Mouse (Mus musculus) midbrain, embryonic 13.5 days (tissue): ENCODE results near the gene Izumo1. TPM values are rescaled to one million over a fixed set of nuclear protein-coding genes. Genes with fewer than 3 reads are reported as not detected.
A peak's percentile ranks its signal among the peaks of the same experiment; 100 is the strongest.
"Not testable (repeated sequence)": the region's sequence is repeated elsewhere in the genome, so short reads cannot be mapped to it uniquely, and the experiment has no call there.

Experiments used
- ATAC-seq: fragments of 200-750 bp; cut with Nextera tagmentation; 2 replicates; pipeline ENCODE4 v1.8.0; 2017; ENCODE audit warnings: mild to moderate bottlenecking, moderate TSS enrichment, moderate library complexity
- H3K27ac ChIP-seq: fragments of 300-500 bp; sonication (generic); 2 replicates; pipeline ENCODE4 v1.5.1; 2015; ENCODE audit warnings: inconsistent platforms, mild to moderate bottlenecking, moderate library complexity
- H3K27me3 ChIP-seq: fragments of 300-500 bp; sonication (generic); 2 replicates; pipeline ENCODE4 v1.6.1; 2015; ENCODE audit warnings: mild to moderate bottlenecking, inconsistent platforms
- H3K36me3 ChIP-seq: fragments of 300-500 bp; sonication (generic); 2 replicates; pipeline ENCODE4 v1.6.1; 2015; ENCODE audit warnings: mild to moderate bottlenecking, inconsistent platforms
- H3K4me1 ChIP-seq: fragments of 300-500 bp; sonication (generic); replicated peaks from 2 replicates; pipeline ENCODE4 v1.6.1; 2015; ENCODE audit warnings: inconsistent platforms
- H3K4me2 ChIP-seq: fragments of 300-500 bp; sonication (generic); replicated peaks from 2 replicates; pipeline ENCODE4 v1.6.1; 2015; ENCODE audit warnings: moderate library complexity, mild to moderate bottlenecking, inconsistent platforms
- H3K4me3 ChIP-seq: fragments of 300-500 bp; sonication (generic); replicated peaks from 2 replicates; pipeline ENCODE4 v1.5.1; 2015; ENCODE audit warnings: mild to moderate bottlenecking, inconsistent platforms
- H3K9ac ChIP-seq: fragments of 300-500 bp; sonication (generic); replicated peaks from 2 replicates; pipeline ENCODE4 v1.6.1; 2015; ENCODE audit warnings: mild to moderate bottlenecking, inconsistent platforms
- H3K9me3 ChIP-seq: fragments of 300-500 bp; sonication (generic); 2 replicates; pipeline ENCODE4 v1.6.1; 2016; ENCODE audit warnings: mild to moderate bottlenecking, inconsistent platforms
- WGBS: fragments of 180-500 bp; shearing (Covaris S2); methylation state at CpG from one replicate; pipeline ENCODE4 v1.1.7; 2015; 5-methylcytosine and 5-hydroxymethylcytosine counted together
- polyA plus RNA-seq: library from polyadenylated mRNA; unstranded; fragments of >200 nt; fragmentation: Nextera tagmentation; extraction: Ambion mirVana; gene quantifications from 2 replicates; pipeline ENCODE4 v1.2.1, GENCODE M21; 2015

Izumo1 gene
- polyA plus RNA-seq, 1 experiment from 2014 or later = 0.17 TPM

DNA sequence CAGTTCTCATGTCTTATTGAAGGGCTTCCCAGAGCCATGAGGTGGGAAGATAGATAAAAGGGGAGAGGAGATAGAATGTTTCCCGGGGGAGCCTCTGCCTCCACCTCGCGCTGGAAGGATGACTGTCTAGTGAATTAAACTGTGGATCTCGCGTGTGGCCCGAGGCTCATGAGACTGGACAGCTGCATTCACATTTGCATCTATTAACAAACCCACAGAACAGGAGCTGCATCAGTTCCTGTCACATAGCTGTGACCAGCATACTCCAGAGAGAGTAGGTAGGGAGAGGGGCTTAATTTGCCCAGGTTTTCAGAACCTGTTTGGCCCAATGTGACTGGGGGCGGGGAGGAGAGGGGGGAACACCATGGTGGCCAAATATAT lies 24.0 kb downstream of the Izumo1 start:
- no peak overlapping the region for H3K4me3 ChIP-seq
- WGBS = 59% methylated on average over 7 of the region's 7 CpGs
- no peak overlapping the region for H3K27ac ChIP-seq
- ATAC-seq = no peak
- no peaks in the 10 kb centered on the region for H3K36me3 ChIP-seq
- no peak overlapping the region for H3K9ac ChIP-seq
- H3K27me3 ChIP-seq = no peaks in the 10 kb centered on the region
- no peaks in the 10 kb centered on the region for H3K9me3 ChIP-seq
- H3K4me1 ChIP-seq = peaks cover 29% of the 10 kb centered on the region
- no peak overlapping the region for H3K4me2 ChIP-seq

GRCm38 (mm10) chr7:45646671-45647070 lies 25.1 kb downstream of the Izumo1 start:
- no peak overlapping the region for H3K27ac ChIP-seq
- H3K36me3 ChIP-seq = no peaks in the 10 kb centered on the region
- no peaks in the 10 kb centered on the region for H3K27me3 ChIP-seq
- 75% methylated on average over 4 of the region's 4 CpGs for WGBS
- no peak for ATAC-seq
- H3K4me2 ChIP-seq = no peak overlapping the region
- no peaks in the 10 kb centered on the region for H3K9me3 ChIP-seq
- H3K4me3 ChIP-seq = no peak overlapping the region
- H3K9ac ChIP-seq = no peak overlapping the region
- peaks cover 27% of the 10 kb centered on the region for H3K4me1 ChIP-seq

GRCm38 (mm10) chr7:45649351-45649750 lies 27.7 kb downstream of the Izumo1 start:
- WGBS = 88% methylated on average over 8 of the region's 8 CpGs
- Histone ChIP-seq H3K4me1 (peaks cover 8% of the 10 kb centered on the region), H3K9me3 (no peaks in the 10 kb centered on the region), H3K27me3 (no peaks in the 10 kb centered on the region), H3K27ac (no peak overlapping the region), H3K4me3 (no peak overlapping the region), H3K9ac (no peak overlapping the region), H3K36me3 (no peaks in the 10 kb centered on the region), H3K4me2 (no peak overlapping the region)
- no peak for ATAC-seq

DNA sequence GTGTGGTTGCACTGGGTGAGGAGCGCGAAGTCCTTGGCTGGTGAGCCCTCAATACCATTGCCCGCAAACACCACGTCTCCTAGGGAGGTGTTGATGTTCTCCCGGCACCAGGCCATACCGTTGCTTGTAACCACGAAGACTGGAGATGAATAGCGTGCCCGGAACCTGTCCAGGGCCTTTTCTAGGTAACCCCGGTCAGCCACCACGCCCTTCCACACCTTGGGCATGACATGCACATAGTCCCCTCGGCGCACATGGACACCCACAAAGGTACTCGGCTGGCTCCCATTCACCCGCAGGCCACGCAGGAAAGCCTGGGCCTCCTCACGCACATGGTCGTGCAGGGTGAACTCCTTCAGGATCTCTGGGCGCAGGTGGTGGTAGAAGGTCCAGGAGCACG lies 28.9 kb downstream of the Izumo1 start:
- H3K9ac ChIP-seq, H3K27ac ChIP-seq, H3K27me3 ChIP-seq, H3K9me3 ChIP-seq, H3K4me1 ChIP-seq, ATAC-seq, H3K4me2 ChIP-seq, H3K4me3 ChIP-seq, H3K36me3 ChIP-seq: not testable (repeated sequence)
- WGBS = 93% methylated on average over 20 of the region's 20 CpGs

- H3K4me1 ChIP-seq = peaks cover 4% of the 10 kb centered on the region; the same call in 1 of the 2 replicates
- H3K36me3 ChIP-seq = no peaks in the 10 kb centered on the region
- no peaks in the 10 kb centered on the region for H3K27me3 ChIP-seq
- H3K4me2 ChIP-seq = peak overlapping the region; percentile 19
- no peak for ATAC-seq
- no peak overlapping the region for H3K27ac ChIP-seq
- 0 out of 2 replicates have a peak, but pooled peaks cover 2% of the 10 kb centered on the region for H3K9me3 ChIP-seq
- 28% methylated on average over 17 of the region's 17 CpGs for WGBS
- no peak overlapping the region for H3K9ac ChIP-seq
- H3K4me3 ChIP-seq = no peak overlapping the region
Measured at GRCm38 (mm10) chr7:45654424-45655047, 32.9 kb downstream of the Izumo1 start.

DNA sequence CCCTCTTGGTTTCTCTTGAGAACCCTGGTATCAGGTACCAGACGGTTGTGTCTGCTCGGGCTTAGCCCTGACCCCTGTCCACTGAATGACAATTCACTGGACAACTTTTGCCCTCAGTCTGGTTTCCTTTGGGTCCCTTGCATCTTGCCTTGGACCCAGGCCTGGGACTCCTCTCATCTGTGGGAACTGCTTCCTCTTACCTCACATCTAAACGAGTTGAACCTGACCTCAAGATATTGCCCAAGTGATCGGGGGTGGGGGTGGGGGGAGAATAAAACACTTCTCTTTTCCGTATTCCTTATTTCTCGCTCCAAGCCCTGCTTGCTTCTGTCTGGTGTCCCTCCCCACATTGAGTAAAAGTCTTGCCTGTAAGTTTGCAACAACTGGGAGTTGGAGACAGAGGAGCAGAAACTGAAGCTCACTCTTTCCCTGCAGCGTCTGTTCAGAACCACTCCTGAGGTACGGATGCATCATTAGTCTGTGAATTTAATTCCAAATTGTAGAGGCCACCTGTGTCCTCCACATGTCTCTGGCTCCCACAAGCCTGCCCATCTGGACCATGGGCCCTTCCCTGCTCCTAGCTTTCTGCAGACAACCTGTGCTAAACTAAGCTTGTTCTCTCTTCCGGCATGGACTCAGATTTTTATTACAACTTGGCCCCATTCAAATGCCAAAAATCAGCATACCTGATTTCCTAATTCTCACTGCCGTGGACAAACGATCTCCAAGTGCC lies 39.3 kb downstream of the Izumo1 start:
- H3K4me3 ChIP-seq = no peak overlapping the region
- H3K27ac ChIP-seq = no peak overlapping the region
- no peaks in the 10 kb centered on the region for H3K27me3 ChIP-seq
- H3K36me3 ChIP-seq = no peaks in the 10 kb centered on the region
- 86% methylated on average over 11 of the region's 11 CpGs for WGBS
- ATAC-seq = no peak
- 0 out of 2 replicates have a peak, but pooled peaks cover 2% of the 10 kb centered on the region for H3K9me3 ChIP-seq
- H3K4me1 ChIP-seq = no peaks in the 10 kb centered on the region
- H3K9ac ChIP-seq = no peak overlapping the region
- H3K4me2 ChIP-seq = no peak overlapping the region

DNA sequence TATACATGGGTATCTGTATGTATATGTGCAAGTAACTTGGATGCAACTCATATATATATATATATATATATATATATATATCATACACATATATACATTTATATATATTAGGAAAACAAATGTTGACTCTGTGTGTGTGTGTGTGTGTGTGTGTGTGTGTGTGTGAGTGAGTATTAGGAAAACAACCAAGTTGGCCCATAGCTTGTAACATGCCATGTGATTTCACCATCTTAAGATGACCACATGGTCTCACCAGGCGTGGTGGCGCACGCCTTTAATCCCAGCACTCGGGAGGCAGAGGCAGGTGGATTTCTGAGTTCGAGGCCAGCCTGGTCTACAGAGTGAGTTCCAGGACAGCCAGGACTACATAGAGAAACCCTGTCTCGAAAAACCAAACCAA lies 40.1 kb downstream of the Izumo1 start:
- WGBS = 88% methylated on average over 6 of the region's 6 CpGs
- H3K4me3 ChIP-seq, H3K36me3 ChIP-seq: not testable (repeated sequence)

GRCm38 (mm10) chr7:45665303-45666138 lies 43.9 kb downstream of the Izumo1 start:
- WGBS = 57% methylated on average over 13 of the region's 13 CpGs
- H3K9me3 ChIP-seq = no peaks in the 10 kb centered on the region

More for the DNA sequence above, 40.1 kb downstream of the Izumo1 start:
- H3K27me3 ChIP-seq, H3K9me3 ChIP-seq, H3K27ac ChIP-seq, H3K4me2 ChIP-seq, ATAC-seq, H3K9ac ChIP-seq, H3K4me1 ChIP-seq: not testable (repeated sequence)

DNA sequence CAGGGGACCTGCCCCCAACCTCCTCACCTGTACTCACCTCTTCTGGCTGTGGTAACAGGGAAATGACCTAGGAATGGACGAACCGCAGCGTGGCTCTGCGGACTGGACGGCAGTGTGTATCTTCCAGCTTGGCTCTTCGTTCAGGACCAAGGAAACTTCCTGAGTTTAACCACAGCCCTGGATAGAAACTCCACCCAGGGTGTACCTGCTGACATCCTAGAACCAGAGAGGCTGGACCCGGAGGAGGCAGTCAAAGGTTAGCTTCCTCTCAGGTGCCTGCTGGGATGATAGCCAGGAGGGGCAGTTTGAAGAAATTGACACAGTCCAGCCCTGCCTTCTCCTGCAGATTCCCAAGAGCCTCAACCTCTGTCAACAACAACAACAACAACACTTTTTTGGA lies 44.5 kb downstream of the Izumo1 start, which contains the start of gene Fut2:
Gene Fut2, minus strand, starts transcription at position 234 of the 400 bp plus-strand sequence.
- Histone ChIP-seq H3K4me2 (no peak within 1 kb of the TSS), H3K27ac (no peak within 1 kb of the TSS), H3K36me3 (no peaks in the 10 kb centered on the region), H3K9me3 (no peaks in the 10 kb centered on the region), H3K9ac (no peak within 1 kb of the TSS), H3K4me1 (no peaks in the 10 kb centered on the region), H3K27me3 (no peaks in the 10 kb centered on the region), H3K4me3 (no peak within 1 kb of the TSS)
- WGBS = 86% methylated on average over 7 of the region's 7 CpGs
- no peak for ATAC-seq

More at GRCm38 (mm10) chr7:45665303-45666138, 43.9 kb downstream of the Izumo1 start:
- H3K27ac ChIP-seq = no peak overlapping the region
- no peaks in the 10 kb centered on the region for H3K36me3 ChIP-seq
- H3K9ac ChIP-seq = no peak overlapping the region
- no peaks in the 10 kb centered on the region for H3K4me1 ChIP-seq
- no peak overlapping the region for H3K4me2 ChIP-seq
- no peaks in the 10 kb centered on the region for H3K27me3 ChIP-seq
- ATAC-seq = no peak
- H3K4me3 ChIP-seq = no peak overlapping the region

DNA sequence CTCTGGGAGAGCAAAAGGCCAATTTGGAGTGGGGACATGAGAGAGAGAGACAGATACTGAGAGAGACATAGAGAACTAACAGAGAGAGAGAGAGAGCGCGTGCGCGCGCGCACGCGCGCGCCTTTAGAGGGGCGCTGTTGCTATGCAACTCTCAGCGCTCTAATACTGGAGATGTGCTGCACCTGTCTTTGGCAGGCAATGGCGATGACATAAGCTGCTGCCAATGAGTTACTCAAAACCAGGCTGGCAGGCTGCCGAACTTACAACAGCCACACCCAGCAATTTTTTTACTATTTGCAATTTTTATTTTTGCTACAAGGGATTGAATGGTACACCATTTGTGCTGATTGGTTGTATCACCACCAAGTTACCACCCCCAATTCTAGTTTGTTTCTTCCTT lies 46.1 kb downstream of the Izumo1 start:
- H3K9me3 ChIP-seq = no peaks in the 10 kb centered on the region
- WGBS = 75% methylated on average over 14 of the region's 14 CpGs
- no peaks in the 10 kb centered on the region for H3K36me3 ChIP-seq
- H3K4me1 ChIP-seq = no peaks in the 10 kb centered on the region
- no peaks in the 10 kb centered on the region for H3K27me3 ChIP-seq
- H3K4me3 ChIP-seq = no peak overlapping the region
- H3K9ac ChIP-seq = no peak overlapping the region
- ATAC-seq = no peak
- no peak overlapping the region for H3K4me2 ChIP-seq
- H3K27ac ChIP-seq = no peak overlapping the region

DNA sequence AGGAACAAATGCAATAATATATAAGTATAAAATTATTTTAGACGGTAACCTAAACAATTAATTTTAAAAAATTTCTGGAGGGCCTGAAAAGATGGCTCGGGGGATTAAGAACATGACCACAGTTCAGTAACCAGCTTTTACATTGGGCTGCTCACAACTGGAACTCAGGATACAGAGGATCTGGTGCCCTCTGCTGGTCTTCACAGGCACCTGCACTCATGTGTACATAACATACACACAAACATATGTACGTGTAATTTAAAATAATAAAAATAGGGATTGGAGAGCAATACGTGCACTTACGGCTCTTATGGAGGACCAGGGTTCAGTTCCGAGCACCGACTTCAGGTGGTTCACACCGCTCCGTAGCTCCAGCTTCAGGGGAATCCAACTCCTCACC lies 47.3 kb downstream of the Izumo1 start:
- Histone ChIP-seq H3K4me2 (no peak overlapping the region), H3K9ac (no peak overlapping the region), H3K4me3 (no peak overlapping the region), H3K9me3 (no peaks in the 10 kb centered on the region), H3K36me3 (no peaks in the 10 kb centered on the region), H3K27me3 (no peaks in the 10 kb centered on the region), H3K4me1 (no peaks in the 10 kb centered on the region), H3K27ac (no peak overlapping the region)
- 94% methylated on average over 9 of the region's 9 CpGs for WGBS
- ATAC-seq = no peak
